Mouse (Mus musculus) small intestine, adult 2 months (tissue): ENCODE measurements around the gene Mad1l1. TPM values are rescaled to one million over a fixed set of nuclear protein-coding genes. Genes with fewer than 3 reads are reported as not detected.

ENCODE experiments used
- H3K27ac ChIP-seq: fragments of 200-500 bp; 2 replicates; pipeline ENCODE4 v1.5.1; 2012; ENCODE audit warnings: low read depth, low read length, control low read depth, inconsistent platforms; ENCODE audit not compliant: insufficient read depth
- H3K27me3 ChIP-seq: fragments of 200-500 bp; 2 replicates; pipeline ENCODE4 v1.6.1; 2012; ENCODE audit warnings: mild to moderate bottlenecking, moderate library complexity, low read length, inconsistent platforms; ENCODE audit not compliant: control insufficient read depth, insufficient read depth
- H3K36me3 ChIP-seq: fragments of 200-500 bp; 2 replicates; pipeline ENCODE4 v1.6.1; 2012; ENCODE audit warnings: mild to moderate bottlenecking, low read length, control low read depth, inconsistent platforms; ENCODE audit not compliant: control insufficient read depth, insufficient read depth
- H3K4me1 ChIP-seq: fragments of 200-500 bp; 2 replicates; pipeline ENCODE4 v1.6.1; 2012; ENCODE audit warnings: low read length, inconsistent platforms, mixed read lengths; ENCODE audit not compliant: control insufficient read depth, insufficient read depth, insufficient read length
- H3K4me3 ChIP-seq: fragments of 200-500 bp; 2 replicates; pipeline ENCODE4 v1.5.1; 2012; ENCODE audit warnings: low read depth, mild to moderate bottlenecking, control low read depth, inconsistent platforms, low read length, moderate library complexity
- CTCF ChIP-seq: fragments of 200-500 bp; IDR thresholded peaks from 2 replicates; pipeline ENCODE4 v1.5.1; 2012; ENCODE audit warnings: low read depth, mild to moderate bottlenecking, control low read depth, inconsistent platforms, low read length, moderate library complexity, mixed read lengths; ENCODE audit not compliant: insufficient replicate concordance, insufficient read length; ENCODE audit errors: extremely low read depth
- POLR2A ChIP-seq: fragments of 200-500 bp; IDR thresholded peaks from 2 replicates; pipeline ENCODE4 v1.6.1; 2012; ENCODE audit warnings: low read depth, mild to moderate bottlenecking, control low read depth, inconsistent platforms, low read length, moderate library complexity
- WGBS: fragments of 180-500 bp; shearing (Covaris S2); methylation state at CpG from one replicate; pipeline ENCODE4 v1.1.7; 2018; 5-methylcytosine and 5-hydroxymethylcytosine counted together
- polyA plus RNA-seq: library from polyadenylated mRNA; depleted of rRNA; stranded (reverse); fragments of >200 nt; gene quantifications from 2 replicates; pipeline ENCODE4 v1.2.3, GENCODE M21; 2012

Mad1l1 gene
- polyA plus RNA-seq, 1 experiment, result 22.9 TPM

DNA sequence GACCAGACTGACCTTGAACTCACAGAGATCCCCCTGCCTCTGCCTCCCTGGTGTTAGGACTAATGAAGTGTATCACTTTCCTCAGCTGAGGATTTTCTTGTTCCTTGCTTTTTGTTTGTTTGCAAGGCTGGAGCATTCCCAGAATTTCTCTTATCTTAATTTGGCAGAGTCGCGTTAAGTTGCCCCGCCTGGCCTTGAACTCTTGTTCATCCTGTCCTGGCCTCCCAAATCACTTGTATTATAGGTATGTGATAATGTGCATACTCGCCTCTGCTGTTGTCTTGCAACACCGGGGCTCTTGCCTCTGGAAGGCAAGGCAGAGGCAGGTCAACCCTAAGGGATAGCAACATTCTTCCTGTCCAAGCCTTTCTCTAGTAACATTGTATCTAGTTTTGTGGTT is 2.7 kb upstream of the Mad1l1 start:
- H3K4me1 ChIP-seq, result peaks cover 1% of the 10 kb centered on the region; the same call in 1 of the 2 replicates
- TF ChIP-seq CTCF (no peak), POLR2A (no peak)
- H3K36me3 ChIP-seq, result peaks cover 5% of the 10 kb centered on the region
- no peaks in the 10 kb centered on the region for H3K27me3 ChIP-seq
- 35% methylated on average over 5 of the region's 5 CpGs for WGBS
- H3K27ac ChIP-seq, result no peak overlapping the region
- no peak overlapping the region for H3K4me3 ChIP-seq

DNA sequence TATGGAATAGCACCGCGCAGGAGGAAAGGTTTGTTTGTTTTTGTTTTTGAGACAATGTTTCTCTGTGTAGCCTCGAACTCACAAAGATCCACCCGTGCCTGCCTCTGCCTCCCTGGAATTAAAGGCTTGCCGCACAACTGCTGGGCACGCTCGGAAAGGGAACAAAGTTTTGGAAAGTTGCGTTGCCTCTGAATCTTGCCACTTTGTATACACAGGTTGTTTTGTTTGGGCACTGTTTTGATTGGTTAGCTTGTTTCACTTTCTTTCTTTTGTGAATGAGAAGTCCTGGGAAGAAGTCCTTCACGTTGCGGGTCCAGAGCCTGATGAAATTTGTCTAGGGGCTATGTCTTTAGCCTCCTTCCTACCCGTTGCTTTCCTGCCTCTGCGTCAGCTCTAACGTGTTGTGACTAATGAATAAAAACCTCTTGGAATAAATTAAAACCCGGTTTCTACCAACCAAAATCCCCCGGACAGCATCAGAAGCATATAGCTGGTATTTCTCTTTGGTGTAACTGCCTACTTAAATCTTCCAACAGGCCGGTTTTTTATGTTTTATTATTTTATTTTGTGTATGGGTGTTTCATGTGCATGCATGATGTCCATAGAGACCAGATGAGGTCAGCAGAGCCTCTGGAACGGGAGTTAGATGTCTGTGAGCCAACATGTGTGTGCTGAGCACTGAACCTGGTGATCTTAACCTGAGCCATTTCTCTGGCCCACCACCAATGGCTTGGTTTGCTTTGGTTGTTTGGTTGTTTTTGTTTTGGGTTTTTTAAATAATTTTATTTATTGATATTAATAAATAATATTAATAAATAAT is 614 bp upstream of the Mad1l1 start:
- peaks cover 1% of the 10 kb centered on the region; the same call in 1 of the 2 replicates for H3K4me1 ChIP-seq
- WGBS, result under 1% methylated on average over 17 of the region's 17 CpGs

GRCm38 (mm10) chr5:140316716-140317115 is 4.6 kb downstream of the Mad1l1 start:
- peaks cover 3% of the 10 kb centered on the region for H3K36me3 ChIP-seq
- TF ChIP-seq POLR2A (no peak), CTCF (no peak)
- WGBS, result 40% methylated on average over 3 of the region's 3 CpGs
- H3K27ac ChIP-seq, result no peak overlapping the region
- H3K4me1 ChIP-seq, result peaks cover 3% of the 10 kb centered on the region; the same call in 1 of the 2 replicates
- no peaks in the 10 kb centered on the region for H3K27me3 ChIP-seq
- H3K4me3 ChIP-seq, result no peak overlapping the region

More for the DNA sequence above, 614 bp upstream of the Mad1l1 start:
- no peaks in the 10 kb centered on the region for H3K27me3 ChIP-seq
- H3K4me3 ChIP-seq, result peak overlapping the region; percentile 97
- TF ChIP-seq POLR2A, result no peak
- no peak for TF ChIP-seq CTCF
- H3K36me3 ChIP-seq, result no peaks in the 10 kb centered on the region
- peak overlapping the region; percentile 89 for H3K27ac ChIP-seq

GRCm38 (mm10) chr5:140307602-140308001 is 13.8 kb downstream of the Mad1l1 start:
- H3K4me3 ChIP-seq, result no peak overlapping the region
- H3K27me3 ChIP-seq, result no peaks in the 10 kb centered on the region
- H3K36me3 ChIP-seq, result peaks cover 31% of the 10 kb centered on the region
- H3K27ac ChIP-seq, result no peak overlapping the region
- no peaks in the 10 kb centered on the region for H3K4me1 ChIP-seq
- TF ChIP-seq CTCF (no peak), POLR2A (no peak)
- 96% methylated on average over 14 of the region's 14 CpGs for WGBS

DNA sequence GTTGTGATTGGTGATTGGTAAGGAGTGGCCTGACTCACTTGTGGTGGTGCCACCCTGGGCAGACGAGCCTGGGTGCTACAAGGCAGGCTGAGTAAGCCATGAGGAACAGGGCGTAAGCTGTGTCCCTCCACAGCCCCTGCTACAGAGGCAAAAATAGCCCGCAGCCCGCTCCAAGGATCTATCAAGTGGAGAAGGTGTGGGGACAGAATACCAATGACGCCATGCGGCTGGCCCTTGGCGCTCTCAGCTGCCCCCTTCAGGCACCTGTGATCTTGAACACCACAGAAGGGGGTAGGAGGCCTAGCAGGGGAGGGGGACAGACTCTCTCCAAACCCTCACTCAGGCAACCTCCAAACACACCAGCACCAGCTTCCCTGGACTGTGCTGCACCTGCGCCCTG is 15.3 kb downstream of the Mad1l1 start:
- no peaks in the 10 kb centered on the region for H3K27me3 ChIP-seq
- H3K4me1 ChIP-seq, result no peaks in the 10 kb centered on the region
- H3K4me3 ChIP-seq, result no peak overlapping the region
- no peak overlapping the region for H3K27ac ChIP-seq
- H3K36me3 ChIP-seq, result peaks cover 39% of the 10 kb centered on the region
- whole genome bisulfite sequencing, result 96% methylated on average over 8 of the region's 8 CpGs
- TF ChIP-seq CTCF (no peak), POLR2A (no peak)

GRCm38 (mm10) chr5:140298291-140298690 is 23.1 kb downstream of the Mad1l1 start:
- Histone ChIP-seq H3K36me3 (peaks cover 38% of the 10 kb centered on the region), H3K27ac (no peak overlapping the region), H3K4me3 (no peak overlapping the region), H3K27me3 (no peaks in the 10 kb centered on the region), H3K4me1 (no peaks in the 10 kb centered on the region)
- no peak for TF ChIP-seq CTCF
- no peak for TF ChIP-seq POLR2A
- WGBS, result 92% methylated on average over 4 of the region's 4 CpGs

DNA sequence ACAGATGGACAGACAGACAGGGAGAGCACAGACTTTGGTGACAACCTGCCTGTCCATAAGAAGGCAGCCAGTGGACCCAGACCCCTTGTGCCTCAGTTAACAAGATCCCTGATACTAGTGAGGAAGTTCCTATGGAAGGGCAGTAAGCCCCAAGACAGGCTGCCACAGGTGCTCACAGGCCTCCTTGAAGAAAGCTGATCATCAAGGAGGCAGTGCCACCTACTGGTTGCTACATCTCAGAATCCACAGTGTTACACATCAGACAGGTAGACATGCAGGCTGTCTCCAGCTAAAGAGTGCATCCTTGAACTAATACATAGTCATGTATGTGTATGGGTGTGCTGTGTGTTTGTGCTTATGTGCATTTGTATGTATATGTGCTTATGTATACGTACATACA is 29.2 kb downstream of the Mad1l1 start:
- WGBS, result 97% methylated on average over 1 of the region's 1 CpGs
- Histone ChIP-seq H3K27me3 (no peaks in the 10 kb centered on the region), H3K27ac (no peak overlapping the region), H3K4me1 (no peaks in the 10 kb centered on the region), H3K36me3 (peaks cover 13% of the 10 kb centered on the region), H3K4me3 (no peak overlapping the region)
- TF ChIP-seq POLR2A, result no peak
- peak; percentile 58; the same call in 1 of the 2 replicates for TF ChIP-seq CTCF
